Mouse (Mus musculus) thymus, postnatal 10 days (tissue): ENCODE data around the gene Ccdc9.
"Not testable (repeated sequence)": the region's sequence is repeated elsewhere in the genome, so short reads cannot be mapped to it uniquely, and the experiment has no call there.

ENCODE experiments used
- DNase-seq, 2 experiments: peaks; one replicate each; pipeline ENCODE4 v3.0.0; 2021; ENCODE audit warnings: low spot score in 2 of 2

Gene Ccdc9

DNA sequence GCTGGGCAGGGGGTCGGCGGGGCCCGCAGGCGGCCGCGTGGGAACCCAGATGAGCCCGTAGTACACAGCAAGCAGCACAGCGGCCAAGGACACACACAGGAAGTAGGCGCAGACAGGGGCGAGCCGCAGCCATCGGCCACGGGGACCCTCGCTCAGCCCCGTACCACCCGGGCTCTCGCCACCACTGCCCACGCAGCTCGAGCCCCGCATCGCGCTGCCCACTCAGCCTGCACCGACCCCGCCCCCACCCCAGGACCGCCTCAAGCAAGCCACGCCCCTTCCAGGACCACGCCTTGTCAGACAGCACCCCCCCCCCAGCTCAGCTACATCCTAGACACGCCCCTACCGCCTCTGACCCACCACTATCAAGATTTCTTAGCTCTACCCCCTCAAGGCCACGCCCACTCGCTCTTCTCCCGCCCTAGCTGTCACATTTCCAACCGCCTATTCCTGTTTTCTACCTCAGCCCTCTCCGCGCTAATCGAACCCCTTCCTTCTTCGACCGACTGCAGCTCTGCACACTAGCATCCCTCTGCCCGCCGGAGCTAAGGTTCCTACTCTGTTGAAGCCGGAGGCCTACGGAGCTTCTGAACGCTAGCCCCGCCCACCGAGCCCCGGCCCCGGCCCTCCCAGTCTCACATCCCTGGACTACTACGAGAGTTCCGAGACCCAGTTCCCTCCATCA, 13.4 kb downstream of the Ccdc9 start, which contains the start of gene Inafm1:
Inafm1 (minus strand) TSS at position 537 of the 685 bp plus-strand sequence.
- DNase-seq, result peak; percentile 81 to 85

DNA sequence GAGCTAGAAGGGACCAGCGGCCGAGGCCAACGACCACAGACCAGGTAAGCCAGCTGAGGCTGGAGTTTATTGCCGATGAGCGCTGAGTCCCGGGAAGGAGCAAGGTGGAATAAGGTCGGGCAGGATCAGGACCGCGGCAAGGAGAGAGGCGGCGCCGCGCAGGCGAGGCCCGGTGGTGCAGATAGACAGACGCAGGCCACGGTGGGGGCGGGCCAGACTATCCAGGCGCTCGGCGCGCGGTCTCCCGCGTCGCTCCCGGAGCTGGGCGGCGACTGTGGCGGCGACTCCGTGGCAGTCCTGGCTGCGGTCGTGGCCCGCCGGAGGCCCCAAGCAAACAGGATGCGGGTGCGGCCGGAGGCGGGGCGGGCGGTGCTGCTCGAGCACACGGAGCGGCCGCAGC, 13.9 kb downstream of the Ccdc9 start:
- DNase-seq, result peak; percentile 48 to 54

DNA sequence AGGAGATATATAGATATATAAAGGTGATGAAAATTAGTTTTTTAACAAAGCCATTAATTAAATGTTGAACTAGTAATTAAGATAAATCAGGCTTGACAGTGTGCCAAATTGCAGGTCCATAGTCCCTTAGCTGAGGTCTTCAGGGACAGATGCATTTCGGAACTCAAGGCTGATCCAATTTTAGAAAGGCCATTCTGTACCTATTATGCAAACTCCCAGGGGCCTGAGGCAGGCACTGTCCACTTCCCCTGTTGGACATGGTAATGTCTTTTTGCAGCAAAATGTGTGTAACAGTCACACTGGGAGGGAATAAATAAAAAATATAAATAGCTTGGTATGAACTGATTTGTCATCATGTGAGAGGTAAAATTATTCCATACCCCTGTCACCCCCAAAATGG, 15.5 kb downstream of the Ccdc9 start:
- no peak for DNase-seq

DNA sequence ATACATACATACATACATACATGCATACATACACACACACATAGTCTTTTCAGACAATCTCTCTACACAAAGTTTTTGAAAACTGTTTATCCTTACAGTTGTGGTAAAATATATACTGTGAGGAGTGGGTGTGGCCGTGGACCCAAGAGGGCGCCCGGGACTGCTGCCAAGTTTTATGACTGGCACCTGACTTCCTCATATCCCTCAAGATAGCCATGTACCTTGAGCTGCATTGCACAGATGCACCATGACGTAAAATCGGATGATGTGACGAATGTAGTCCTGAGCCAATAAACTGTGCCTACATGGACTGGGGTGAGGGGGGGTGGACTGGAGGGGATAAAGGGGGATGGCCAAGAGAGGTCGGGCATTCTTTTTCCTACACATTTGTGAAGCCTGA, 20.0 kb downstream of the Ccdc9 start:
- not testable (repeated sequence) for DNase-seq

DNA sequence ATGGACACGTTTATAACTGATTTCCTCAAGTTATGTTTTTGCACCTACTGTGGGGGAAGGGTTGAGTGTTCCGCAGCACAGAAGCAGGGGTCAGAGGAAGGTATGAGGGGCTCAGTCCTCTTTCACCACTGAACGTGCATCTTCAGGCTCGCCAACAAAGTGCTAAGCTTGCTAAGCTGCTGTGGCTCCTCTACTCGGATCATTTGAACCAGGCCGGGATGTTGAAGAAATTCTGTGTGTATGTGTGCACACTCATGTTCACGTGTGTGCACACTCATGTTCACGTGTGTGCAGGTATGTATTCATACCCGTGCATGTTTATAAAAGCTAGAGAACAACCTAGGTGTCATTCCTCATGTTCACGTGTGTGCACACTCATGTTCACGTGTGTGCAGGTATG, 20.7 kb downstream of the Ccdc9 start:
- no peak for DNase-seq

DNA sequence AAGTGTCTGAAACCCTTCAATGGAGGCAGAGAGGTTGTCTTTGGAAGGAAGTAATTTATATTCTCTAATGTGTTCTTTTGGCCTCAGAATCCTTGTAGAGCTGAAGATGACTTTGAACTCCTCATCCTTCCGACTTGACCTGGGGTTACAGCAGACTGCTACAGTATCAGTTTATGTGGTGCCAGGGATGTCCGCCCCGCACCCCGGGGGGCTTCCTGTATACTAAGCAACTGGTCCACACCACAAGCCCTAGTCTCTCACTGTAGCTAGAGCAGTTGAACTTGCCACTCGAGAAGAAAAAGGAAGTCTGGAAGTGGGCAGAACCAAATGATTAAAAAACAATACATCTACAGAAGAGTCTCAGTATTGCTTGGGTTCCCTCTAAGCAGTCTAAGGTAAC, 22.8 kb downstream of the Ccdc9 start:
- no peak for DNase-seq

DNA sequence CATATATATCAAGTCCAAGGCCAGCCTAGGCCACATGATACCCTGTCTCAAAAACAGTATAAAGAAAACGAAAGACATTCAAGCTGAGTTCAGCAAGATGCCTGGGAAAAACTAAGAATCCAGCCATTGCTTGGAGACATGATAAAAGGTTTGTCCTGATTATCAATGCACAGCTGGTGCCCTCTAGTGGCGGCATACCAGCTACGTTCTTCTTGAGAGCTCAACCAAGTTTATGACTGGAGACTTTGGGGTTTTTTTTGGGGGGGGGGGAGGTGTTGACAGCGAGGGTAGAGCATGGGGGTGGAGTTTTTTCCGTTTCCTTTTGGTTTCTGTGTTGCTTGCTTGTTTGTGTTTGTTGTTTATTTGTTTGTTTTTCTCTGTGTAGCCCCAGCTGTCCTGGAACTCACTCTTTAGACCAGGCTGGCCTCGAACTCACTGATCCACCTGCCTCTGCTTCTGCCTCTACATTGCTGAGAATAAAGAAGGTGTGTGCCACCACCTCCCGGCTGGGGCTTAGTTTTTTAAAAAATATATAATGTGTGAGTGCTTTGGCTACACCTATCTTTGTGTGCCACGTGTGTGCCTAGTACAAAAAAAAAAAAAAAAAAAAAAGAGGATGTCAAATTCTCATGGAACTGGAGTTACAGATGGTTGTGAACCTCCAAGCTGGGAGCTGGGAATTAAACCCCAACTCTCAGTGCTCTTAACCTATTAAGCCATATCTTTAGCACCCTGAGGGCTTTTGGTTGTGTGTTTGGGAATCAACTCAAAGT, 23.4 kb downstream of the Ccdc9 start:
- DNase-seq, result peak; percentile 58 to 84

DNA sequence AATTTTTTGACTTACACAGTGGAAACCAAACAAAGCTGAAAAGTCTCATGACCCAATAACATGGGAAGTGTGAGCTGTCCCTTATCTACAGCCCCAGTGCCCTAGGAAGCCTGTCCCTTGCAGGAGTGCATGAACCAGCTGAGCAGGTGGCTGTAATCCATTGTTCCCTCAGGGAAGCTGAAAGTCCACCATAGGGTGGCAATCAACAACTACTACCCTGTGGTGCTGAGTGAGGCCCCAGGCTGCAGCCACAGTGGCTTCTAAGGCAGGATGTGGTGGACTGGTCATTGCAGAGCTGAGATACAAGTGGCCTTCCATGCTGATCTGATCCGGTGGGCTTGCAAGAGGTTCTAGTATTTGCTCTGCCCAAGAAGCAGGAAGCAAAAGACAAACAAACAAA, 25.5 kb downstream of the Ccdc9 start:
- DNase-seq, result no peak

DNA sequence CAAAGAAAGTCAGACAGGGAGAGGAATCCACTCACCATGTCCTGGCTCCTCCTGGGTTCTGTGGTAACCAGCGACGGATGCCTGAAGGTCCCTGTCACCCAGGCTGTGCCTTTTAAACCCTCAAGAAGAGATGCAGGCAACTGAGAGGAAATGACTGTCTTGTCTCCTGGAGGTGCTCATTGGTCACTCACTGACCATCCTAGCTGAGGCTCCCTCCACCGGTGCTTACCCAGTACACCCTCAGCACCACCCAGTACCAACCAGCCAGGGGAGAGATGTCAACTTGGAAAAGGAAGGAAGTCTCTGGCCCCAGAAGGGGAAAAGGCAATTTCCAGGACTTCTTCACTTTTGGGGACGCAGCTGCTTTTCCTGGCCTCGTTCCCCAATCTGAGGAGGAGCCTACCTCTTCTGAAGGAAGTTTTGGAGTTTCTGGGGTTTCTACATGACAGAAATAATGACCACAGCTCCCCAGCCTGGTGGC, 27.4 kb downstream of the Ccdc9 start, which contains the start of gene C5ar1:
C5ar1 (minus strand) TSS at position 431 of the 481 bp plus-strand sequence.
- DNase-seq, result no peak

DNA sequence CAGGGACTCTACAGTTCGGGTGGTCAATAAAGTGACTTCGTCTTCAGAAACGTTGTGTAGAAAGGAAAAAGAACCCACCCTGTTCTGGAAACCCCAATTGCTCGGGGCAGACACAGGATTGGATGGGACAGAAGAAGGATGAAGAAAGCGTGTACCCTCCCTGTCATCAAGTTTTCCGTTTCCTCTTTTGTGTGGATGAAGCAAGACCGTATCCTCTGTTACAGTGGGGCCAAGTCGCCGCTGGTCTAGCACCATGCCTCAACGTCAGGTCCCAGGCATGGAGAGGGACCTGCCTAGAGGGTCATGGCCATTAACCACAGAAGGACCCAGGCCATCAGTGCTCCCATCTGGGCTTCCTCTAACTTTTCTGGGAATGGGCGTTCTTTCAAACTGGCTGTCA, 28.8 kb downstream of the Ccdc9 start:
- DNase-seq, result no peak

DNA sequence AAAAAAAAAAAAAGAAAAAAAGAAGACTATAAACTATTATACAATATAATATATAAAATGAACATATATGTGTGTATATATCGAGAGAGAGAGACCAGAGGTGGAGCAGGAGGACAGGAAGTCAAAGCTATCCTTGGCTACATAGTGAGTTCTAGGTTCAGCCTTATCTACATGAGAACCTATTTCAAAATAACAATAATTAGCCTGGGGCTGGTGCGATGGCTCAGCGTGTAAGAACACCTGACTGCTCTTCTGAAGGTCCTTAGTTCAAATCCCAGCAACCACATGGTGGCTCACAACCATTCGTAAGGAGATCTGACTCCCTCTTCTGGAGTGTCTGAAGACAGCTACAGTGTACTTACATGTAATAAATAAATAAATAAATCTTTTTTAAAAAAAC, 30.6 kb downstream of the Ccdc9 start:
- not testable (repeated sequence) for DNase-seq

DNA sequence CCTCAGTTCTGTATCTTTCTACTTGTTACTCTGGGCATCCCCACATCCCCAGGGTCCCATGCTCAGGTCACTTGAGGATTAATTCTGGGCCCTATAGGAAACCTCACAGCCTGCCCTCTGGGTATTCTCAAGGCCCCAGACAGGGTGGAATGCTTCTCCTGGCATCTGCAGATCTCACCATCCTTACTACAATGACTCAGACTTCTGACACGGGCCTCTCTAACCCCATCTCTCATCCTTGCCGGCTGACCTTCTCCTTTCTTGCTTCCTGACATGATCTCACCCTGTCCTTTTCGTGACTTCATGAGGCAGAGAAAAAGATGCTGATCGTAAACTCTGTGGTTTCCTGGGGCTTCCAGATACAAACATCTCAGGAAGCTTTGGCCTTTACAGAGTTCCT, 32.4 kb downstream of the Ccdc9 start:
- no peak for DNase-seq

DNA sequence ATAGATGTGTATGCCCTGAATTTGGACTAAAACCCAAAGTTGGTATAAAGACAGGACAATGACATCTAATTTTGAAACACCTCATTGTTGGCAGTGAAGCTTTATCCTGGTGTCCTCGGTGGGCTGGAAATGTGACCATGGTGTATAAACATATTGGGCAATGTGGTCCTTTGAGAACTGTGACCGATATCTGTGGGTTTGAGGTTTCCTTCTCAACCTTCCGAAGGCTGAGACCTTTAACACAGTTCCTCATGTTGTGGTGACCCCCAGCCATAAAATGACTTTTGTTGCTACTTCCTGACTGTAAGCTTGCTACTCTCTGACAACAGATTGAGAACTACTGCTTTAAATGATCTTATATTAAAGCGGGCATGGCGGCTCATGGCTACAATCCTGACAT, 35.9 kb downstream of the Ccdc9 start:
- DNase-seq, result no peak

DNA sequence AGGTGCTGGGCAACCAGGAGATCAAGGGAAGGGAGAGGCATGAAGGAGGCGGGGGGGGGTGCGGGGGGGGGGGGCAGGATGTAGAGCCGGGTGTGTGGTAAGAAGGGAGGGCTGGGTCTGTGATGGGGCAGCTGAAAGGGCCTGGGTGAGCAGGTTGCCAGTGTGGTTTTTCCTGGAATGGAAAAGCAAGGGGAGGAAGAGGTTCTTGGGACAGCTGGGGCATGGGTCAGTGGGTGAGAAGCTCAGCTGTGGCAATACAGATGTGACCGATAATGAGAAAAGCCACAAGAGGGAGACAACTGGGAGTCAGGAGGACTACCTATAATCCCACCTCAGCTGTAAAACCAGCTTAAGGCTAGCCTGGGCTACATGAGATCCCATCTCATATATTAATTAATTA, 40.6 kb downstream of the Ccdc9 start:
- DNase-seq, result no peak

DNA sequence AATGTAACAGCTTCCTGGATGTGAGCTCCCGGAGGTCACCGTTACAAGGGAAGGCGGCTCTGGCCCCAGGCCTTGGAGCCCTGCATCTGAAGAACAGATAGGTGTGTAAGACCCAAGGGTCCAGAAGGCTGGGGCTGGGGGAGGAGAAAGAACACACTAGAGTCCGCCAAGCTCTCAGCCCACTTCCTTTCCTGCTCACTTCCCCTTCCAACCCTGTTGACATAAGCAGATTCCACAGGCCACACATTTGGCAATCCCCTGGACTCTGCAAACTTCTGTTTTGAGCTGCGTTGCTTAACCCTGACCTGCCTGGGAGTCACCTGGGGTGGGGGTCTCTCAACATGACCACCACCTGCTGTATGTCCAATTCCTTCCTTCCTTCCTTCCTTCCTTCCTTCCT, 42.5 kb downstream of the Ccdc9 start, which contains the start of gene C5ar2:
C5ar2 (minus strand) TSS at position 88 of the 400 bp plus-strand sequence.
- DNase-seq, result no peak

DNA sequence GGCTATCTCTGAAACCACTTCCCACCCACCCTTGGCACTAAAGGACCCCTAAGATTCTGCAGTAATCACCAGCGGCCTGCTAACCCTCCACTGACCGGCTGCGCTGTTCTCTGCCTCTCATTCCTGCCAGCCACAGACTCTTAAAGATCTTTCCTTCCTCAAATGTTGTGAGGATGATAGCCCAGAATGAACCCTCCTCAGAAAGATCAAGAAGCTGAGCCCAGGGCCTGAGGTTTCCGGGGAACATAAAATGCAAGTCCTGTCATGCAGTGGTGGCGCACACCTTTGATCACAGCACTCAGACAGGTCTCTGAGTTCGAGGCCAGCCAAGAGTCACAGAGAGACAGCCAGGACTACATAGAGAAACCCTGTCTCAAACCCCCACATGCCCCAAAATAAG, 44.4 kb downstream of the Ccdc9 start:
- DNase-seq, result no peak

DNA sequence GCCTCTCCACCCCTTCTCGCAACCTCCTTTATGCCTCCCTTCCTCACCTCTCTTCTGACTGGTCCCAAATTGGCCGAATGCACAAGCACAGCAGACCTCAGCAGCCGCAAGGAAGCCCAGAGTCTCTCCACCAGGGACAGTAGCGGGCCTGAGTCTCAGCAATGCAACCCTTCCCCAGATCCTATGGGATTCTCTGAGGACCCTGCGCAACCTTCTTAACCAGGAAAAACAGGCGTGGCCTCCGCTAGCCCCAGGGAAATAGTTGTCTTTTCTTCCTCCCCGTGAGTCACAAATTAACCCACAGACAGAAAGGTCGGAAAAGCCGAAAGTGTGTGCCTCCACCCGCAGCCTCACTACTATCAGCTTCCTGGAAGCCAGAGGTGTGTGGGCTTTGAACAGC, 44.8 kb downstream of the Ccdc9 start:
- no peak for DNase-seq

DNA sequence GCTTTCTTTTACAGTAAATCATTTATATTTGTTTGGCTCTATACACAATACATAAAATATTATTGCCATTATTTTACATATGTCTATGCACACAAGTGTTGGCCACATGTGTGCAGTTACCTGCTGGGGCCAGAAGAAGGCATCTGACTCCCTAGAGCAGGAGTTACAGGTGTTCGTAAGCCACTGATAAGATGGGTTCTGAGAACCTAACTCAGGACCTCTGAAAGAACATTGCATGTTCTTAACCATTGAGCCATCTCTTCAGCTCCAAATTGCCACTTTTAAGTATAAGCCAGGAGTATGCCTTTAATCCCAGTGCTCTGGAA, 45.7 kb downstream of the Ccdc9 start:
- DNase-seq, result no peak

DNA sequence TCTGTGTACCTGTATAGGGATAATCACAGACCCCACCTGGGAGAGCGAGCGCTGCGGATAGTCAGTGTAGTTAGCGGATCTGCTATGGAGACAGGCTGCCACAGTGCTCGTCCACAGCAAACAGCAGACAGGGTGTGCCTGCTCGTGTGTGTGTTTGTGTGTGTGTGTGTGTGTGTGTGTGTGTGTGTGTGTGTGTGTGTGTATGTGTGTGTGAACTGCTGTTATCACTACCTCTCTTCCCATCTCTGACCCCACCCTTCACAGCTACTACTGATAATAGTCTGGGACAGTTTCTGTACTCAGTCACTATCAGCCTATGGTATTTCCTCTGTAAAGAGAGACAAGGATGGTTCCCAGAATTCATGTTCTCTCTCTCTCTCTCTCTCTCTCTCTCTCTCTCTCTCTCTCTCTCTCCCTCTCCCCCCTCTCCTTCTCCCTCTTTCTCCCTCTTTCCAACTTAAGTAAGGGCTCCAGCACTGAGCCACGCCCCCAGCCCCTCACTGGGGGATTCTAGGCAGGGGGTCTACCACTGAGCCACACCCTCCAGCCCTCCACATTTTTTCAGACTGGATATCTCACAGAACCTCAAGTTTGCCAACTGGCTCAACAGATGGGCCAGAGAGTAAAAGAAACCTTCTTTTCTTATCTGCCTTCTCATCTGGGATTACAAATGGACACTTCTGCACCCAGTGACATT, 46.2 kb downstream of the Ccdc9 start:
- no peak for DNase-seq

DNA sequence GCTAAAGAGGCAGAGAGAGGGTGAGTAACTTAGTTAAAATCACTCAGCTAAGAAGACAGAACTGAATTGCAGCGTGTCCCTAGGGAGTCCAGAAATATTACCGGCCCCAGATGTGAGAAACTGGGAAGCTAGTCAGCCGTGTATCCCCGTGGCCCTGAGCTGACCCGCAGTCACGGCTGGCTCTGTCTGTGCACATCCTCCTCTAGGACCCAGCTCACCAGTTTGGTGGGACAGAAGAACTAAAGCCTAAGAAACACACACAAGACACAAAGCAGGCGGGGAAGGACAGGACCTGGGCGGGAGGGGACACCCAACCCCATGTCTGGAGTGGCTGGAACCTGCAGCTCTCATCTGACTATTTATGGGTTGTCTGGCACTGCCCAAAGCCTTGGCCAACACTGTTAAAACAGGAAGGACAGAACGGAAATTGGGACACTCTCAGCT, 47.0 kb downstream of the Ccdc9 start:
- DNase-seq, result no peak

DNA sequence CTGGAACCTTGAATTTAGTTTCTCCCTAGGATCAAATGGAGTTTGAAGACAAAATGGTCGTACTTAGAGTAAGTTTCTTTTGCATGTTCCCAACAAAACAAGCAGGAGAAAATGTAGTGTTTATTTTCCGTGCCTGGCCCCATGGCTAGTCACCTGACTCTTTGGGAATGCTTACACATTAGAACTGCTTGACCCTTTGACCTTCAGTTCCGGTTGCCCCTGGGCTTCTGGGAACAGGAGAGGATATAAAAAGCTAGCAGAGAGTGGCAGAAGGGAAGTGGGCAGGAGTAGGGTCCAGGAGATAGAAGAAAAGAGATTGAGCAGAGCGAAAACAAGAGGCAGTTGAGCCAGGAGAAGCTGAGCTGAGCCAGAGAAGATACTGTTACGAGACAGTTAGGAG, 56.7 kb downstream of the Ccdc9 start:
- no peak for DNase-seq
